Mouse (Mus musculus) G1E (cell line): ENCODE measurements at regions not wholly inside any gene's neighbourhood (a gene's known extent, or its start where the extent isn't known, plus 50 kb on each side); places are given as distances from the start of the nearest gene placed in this dataset.

Experiments
- ATAC-seq: 2 replicates; pipeline ENCODE4 v1.8.0; 2016; ENCODE audit warnings: mild to moderate bottlenecking; ENCODE audit not compliant: insufficient number of reproducible peaks, poor library complexity, low FRiP score, severe bottlenecking; ENCODE audit errors: extremely low read depth
- DNase-seq: peaks from one replicate; pipeline ENCODE4 v3.0.0; 2012; ENCODE audit warnings: low spot score
- H3K27me3 ChIP-seq: 2 replicates; pipeline ENCODE4 v1.6.1; 2012; ENCODE audit warnings: mild to moderate bottlenecking, low read length, inconsistent platforms; ENCODE audit not compliant: insufficient read depth
- H3K36me3 ChIP-seq: replicated peaks from 2 replicates; pipeline ENCODE3; 2012; ENCODE audit warnings: mild to moderate bottlenecking, inconsistent platforms
- H3K4me1 ChIP-seq: 2 replicates; pipeline ENCODE4 v1.6.1; 2012; ENCODE audit warnings: low read depth, low read length, inconsistent platforms, mixed read lengths; ENCODE audit not compliant: insufficient read depth
- H3K4me3 ChIP-seq: 2 replicates; pipeline ENCODE4 v1.5.1; 2012; ENCODE audit warnings: low read depth, mild to moderate bottlenecking, inconsistent platforms, low read length, moderate library complexity, mixed read lengths
- H3K9me3 ChIP-seq: replicated peaks from 2 replicates; pipeline ENCODE4 v1.6.1; 2012; ENCODE audit warnings: inconsistent platforms
- CTCF ChIP-seq: IDR thresholded peaks from 2 replicates; pipeline ENCODE4 v1.5.1; 2012; ENCODE audit warnings: low read depth, low read length, inconsistent platforms, mixed read lengths
- GATA1 ChIP-seq: IDR thresholded peaks from 2 replicates; pipeline ENCODE4 v1.6.1; 2012; ENCODE audit warnings: borderline replicate concordance, low read length, inconsistent platforms, mixed read lengths
- GATA2 ChIP-seq: IDR thresholded peaks from 2 replicates; pipeline ENCODE4 v1.6.1; 2012; ENCODE audit warnings: low read depth, low read length, inconsistent platforms, borderline replicate concordance
- POLR2AphosphoS5 ChIP-seq: IDR thresholded peaks from 2 replicates; pipeline ENCODE4 v1.6.1; 2012; ENCODE audit warnings: low read depth, low read length, inconsistent platforms; ENCODE audit not compliant: insufficient replicate concordance
- TAL1 ChIP-seq: conservative IDR thresholded peaks from 2 replicates; pipeline ENCODE4 v1.6.1; 2012; ENCODE audit warnings: low read depth, low read length, inconsistent platforms, mixed read lengths

DNA sequence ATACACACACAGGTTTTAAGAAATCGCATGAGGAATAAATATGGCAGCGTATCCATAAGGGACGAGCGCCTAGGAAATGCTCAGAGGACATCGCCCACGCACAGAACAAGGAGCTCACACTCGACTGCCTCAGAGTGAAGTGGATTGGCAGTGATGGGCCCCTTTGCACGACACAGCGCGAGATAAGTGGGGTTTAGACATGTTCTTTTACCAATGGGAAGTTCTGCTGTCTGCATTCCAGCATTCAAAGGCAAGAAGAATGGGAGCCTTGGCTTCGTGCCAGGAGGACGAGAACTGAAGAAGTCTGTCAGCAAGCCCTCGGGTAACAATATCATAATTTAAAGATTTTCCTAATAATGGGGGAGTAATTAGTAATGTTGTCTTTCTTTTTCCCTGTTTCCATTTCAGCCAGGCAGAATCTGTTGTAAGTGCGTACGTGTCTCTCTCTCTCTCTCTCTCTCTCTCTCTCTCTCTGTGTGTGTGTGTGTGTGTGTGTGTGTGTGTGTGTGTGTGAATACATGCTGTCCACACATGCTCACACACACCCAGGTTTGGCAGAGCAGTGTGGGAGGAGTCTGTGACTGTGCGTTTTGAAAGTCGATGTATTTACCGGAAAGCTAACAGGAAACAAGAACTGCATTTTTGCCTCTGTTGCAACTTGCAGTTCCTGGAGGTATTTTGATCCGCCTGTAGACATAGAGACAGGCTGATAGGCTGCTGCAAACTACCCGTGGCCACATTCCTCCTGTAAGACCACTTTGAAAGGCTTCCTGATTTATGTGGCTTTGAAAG, 477.2 kb upstream of the 3110018I06Rik start:
- DNase-seq (no peak), ATAC-seq (no peak)
- no peaks in the 10 kb centered on the region for H3K4me1 ChIP-seq
- peaks cover 81% of the 10 kb centered on the region for H3K9me3 ChIP-seq
- TF ChIP-seq GATA2, result no peak
- no peak for TF ChIP-seq GATA1
- TF ChIP-seq TAL1, result no peak
- no peak for TF ChIP-seq POLR2AphosphoS5
- no peak for TF ChIP-seq CTCF
- no peaks in the 10 kb centered on the region for H3K27me3 ChIP-seq
- no peaks in the 10 kb centered on the region for H3K36me3 ChIP-seq
- no peak overlapping the region for H3K4me3 ChIP-seq

DNA sequence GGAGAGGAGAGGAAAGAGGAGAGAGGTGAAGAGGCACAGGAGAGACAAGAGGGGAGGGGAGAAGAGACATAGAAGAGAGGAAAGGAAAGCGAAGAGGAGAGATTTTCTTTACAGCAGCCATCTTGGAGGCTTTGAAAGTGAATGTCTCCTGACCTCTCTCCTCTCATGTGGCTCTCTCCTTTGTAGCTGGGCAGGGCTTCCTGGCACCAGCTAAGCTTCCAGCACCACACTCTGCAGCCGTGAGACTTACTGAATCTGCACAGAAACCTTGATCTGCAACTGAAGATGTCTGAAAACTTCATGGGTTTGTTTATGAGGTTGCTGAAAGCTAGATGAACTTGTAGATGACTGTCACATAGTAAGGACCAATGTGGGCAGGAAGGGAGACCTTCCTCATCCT, 471.6 kb upstream of the 3110018I06Rik start:
- H3K4me3 ChIP-seq, result no peak overlapping the region
- no peak for TF ChIP-seq CTCF
- TF ChIP-seq TAL1, result no peak
- no peak for TF ChIP-seq GATA1
- H3K4me1 ChIP-seq, result no peaks in the 10 kb centered on the region
- no peaks in the 10 kb centered on the region for H3K27me3 ChIP-seq
- no peaks in the 10 kb centered on the region for H3K36me3 ChIP-seq
- ATAC-seq (no peak), DNase-seq (no peak)
- H3K9me3 ChIP-seq, result peaks cover 77% of the 10 kb centered on the region

DNA sequence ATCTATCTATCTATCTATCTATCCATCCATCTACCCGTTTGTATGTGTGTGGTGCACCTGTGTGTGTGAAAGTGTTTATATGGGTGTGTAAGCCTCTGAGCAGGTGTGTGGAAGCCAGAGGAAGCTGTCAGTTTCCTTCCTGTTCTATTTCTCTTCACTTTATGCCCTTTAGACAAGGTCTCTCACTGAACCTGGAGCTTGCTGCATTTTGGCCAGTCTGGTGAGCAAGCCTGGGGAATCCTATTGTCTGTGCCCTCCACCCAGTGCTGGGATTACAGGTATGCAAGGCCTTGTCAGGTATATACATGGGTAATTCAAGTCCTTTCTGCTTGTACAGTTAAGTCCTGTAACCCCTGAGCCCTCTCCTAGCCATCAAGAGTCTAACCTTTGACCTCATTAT, 466.6 kb upstream of the 3110018I06Rik start:
- ATAC-seq (no peak), DNase-seq (no peak)
- no peaks in the 10 kb centered on the region for H3K27me3 ChIP-seq
- no peak for TF ChIP-seq POLR2AphosphoS5
- TF ChIP-seq GATA2, result no peak
- TF ChIP-seq GATA1, result no peak
- TF ChIP-seq CTCF, result no peak
- TF ChIP-seq TAL1, result no peak
- H3K4me1 ChIP-seq, result no peaks in the 10 kb centered on the region
- no peak overlapping the region for H3K4me3 ChIP-seq
- peaks cover 82% of the 10 kb centered on the region for H3K9me3 ChIP-seq
- H3K36me3 ChIP-seq, result no peaks in the 10 kb centered on the region

DNA sequence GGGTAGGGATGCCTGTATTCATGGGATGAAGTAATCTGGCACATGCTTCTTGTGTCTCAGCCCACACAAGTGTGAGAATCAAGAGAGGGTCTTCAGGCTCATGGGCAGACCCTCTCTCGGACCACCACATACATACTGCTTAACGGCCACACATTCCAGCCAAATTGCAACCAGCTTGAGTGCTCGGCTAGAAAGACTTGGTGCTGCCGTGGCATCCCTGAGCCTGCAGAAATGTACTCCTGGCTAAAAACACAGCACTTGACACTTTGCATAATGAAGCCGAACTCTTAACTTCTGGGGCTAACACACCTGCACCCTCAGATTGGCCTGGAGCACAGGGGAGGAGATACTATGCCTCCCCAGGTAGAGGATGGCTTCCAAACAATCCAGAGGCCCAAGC, 461.6 kb upstream of the 3110018I06Rik start:
- H3K4me3 ChIP-seq, result no peak overlapping the region
- H3K36me3 ChIP-seq, result no peaks in the 10 kb centered on the region
- no peaks in the 10 kb centered on the region for H3K4me1 ChIP-seq
- peaks cover 82% of the 10 kb centered on the region for H3K9me3 ChIP-seq
- ATAC-seq, result no peak
- no peak for TF ChIP-seq POLR2AphosphoS5
- no peak for TF ChIP-seq GATA2
- no peak for TF ChIP-seq CTCF
- TF ChIP-seq TAL1, result no peak
- TF ChIP-seq GATA1, result no peak
- no peaks in the 10 kb centered on the region for H3K27me3 ChIP-seq
- no peak for DNase-seq

DNA sequence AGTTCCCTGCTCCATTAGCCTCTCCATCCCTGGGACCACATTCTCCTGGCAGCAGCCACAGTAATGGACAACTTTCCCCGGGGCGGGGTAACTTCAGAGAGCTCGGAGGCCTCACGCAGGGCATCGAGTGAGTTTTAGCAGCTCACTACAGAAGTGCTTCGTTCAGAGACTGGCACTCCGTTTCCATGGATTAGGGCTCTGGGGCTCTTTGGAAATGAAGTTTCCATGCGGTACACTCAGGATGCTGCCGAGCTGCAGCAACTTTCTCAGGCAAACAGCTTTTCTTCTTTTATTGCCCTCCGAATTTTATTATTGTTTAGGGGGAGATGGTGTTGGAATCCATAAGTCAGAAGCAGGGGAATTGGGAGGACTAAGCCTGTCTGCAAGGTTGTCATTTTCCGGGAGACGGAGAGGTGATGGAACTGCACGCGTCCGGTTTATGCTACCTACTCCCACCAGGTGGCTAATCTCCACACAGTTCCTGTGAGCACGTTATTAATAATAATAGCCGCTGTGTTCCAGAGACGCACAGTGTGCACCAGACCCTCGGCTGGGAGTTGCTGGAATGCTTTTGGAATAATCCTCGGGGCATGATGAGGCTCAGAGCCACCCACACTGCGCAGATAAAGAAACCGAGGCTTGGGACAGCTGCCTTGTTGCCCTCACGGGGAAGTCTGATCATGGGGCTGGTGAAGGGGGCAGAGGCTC, 460.4 kb upstream of the 3110018I06Rik start:
- Histone ChIP-seq H3K27me3 (no peaks in the 10 kb centered on the region), H3K4me1 (no peaks in the 10 kb centered on the region), H3K9me3 (peaks cover 82% of the 10 kb centered on the region), H3K4me3 (no peak overlapping the region), H3K36me3 (no peaks in the 10 kb centered on the region)
- no peak for ATAC-seq
- DNase-seq, result no peak
- TF ChIP-seq POLR2AphosphoS5 (no peak), GATA1 (no peak), CTCF (no peak), GATA2 (no peak), TAL1 (no peak)

DNA sequence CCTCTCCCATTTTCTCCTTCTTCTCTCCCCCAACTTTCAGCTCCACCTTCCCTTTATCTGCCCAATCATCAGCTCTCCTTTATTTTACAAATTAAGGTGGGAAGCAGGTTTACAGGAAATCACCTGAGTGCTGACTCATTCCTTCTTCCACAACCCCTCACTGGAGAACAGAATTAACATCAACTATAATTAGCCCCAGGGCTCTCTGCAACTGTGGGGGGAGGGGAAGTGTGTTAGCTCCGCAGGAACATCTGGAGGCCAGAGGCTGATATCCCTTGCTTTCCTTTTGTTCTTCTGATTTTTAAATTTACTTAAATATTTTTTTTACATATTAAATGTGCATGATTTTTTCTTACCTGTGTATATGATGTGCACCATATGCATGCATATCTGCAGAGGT, 459.4 kb upstream of the 3110018I06Rik start:
- H3K9me3 ChIP-seq, result peaks cover 82% of the 10 kb centered on the region
- no peak overlapping the region for H3K4me3 ChIP-seq
- no peaks in the 10 kb centered on the region for H3K27me3 ChIP-seq
- H3K4me1 ChIP-seq, result no peaks in the 10 kb centered on the region
- TF ChIP-seq GATA1 (no peak), TAL1 (no peak), CTCF (no peak), GATA2 (no peak), POLR2AphosphoS5 (no peak)
- ATAC-seq, result no peak
- H3K36me3 ChIP-seq, result no peaks in the 10 kb centered on the region
- DNase-seq, result no peak
